Mouse (Mus musculus) macrophage (primary cell): ENCODE measurements around the gene Pias4. TPM values are rescaled to one million over a fixed set of nuclear protein-coding genes. Genes with fewer than 3 reads are reported as not detected.
"Not testable (repeated sequence)": the region's sequence is repeated elsewhere in the genome, so short reads cannot be mapped to it uniquely, and the experiment has no call there.

Experiments used
- H3K27ac ChIP-seq: fragments of 350-480 bp; formaldehyde crosslinking; 2 replicates; pipeline ENCODE4 v1.9.0; 2021
- H3K36me3 ChIP-seq: fragments of 350-480 bp; formaldehyde crosslinking; 2 replicates; pipeline ENCODE4 v1.9.0; 2021; ENCODE audit errors: inconsistent target
- H3K4me3 ChIP-seq: fragments of 350-480 bp; formaldehyde crosslinking; 2 replicates; pipeline ENCODE4 v1.9.0; 2021; ENCODE audit errors: inconsistent target
- H3K79me2 ChIP-seq: fragments of 350-480 bp; formaldehyde crosslinking; 2 replicates; pipeline ENCODE4 v1.9.0; 2021; ENCODE audit errors: inconsistent target
- WGBS: methylation state at CpG from one replicate; pipeline ENCODE4 v1.1.7; 2026; ENCODE audit warnings: inconsistent platforms; ENCODE audit not compliant: missing documents; 5-methylcytosine and 5-hydroxymethylcytosine counted together
- polyA plus RNA-seq: library from polyadenylated mRNA; stranded (reverse); fragments of 250-400 nt; gene quantifications from 3 replicates; pipeline ENCODE4 v1.2.4, GENCODE M21; 2018; ENCODE audit warnings: inconsistent platforms
- total RNA-seq, 78 experiments: library from RNA; depleted of rRNA; stranded (reverse); fragments of 250-400 nt; gene quantifications; 1 replicate in 9 of 78; 2 replicates in 24 of 78; 3 replicates in 43 of 78; 4 replicates in 2 of 78; pipeline ENCODE4 v1.2.4; 2018; ENCODE audit warnings: inconsistent platforms in 56 of 78

Gene Pias4
- total RNA-seq (2018; cell fraction: chromatin; rRNA removed) = 100 to 1,000 TPM in 1 of 26 experiments, 10 to 100 TPM in 25; 30.3 to 113 (median 63.8) TPM
- total RNA-seq (2018; cell fraction: cytosol; rRNA removed) = 10 to 100 TPM; 18.8 to 27.9 (median 23.9) TPM
- 10 to 100 TPM; 29.0 to 59.1 (median 42.5) TPM for total RNA-seq (2018; cell fraction: nucleus; rRNA removed)
- 19.6 to 22.5 TPM (median 21.5 TPM) in 3 replicates for polyA plus RNA-seq

- WGBS = 1% methylated on average over 63 of the region's 64 CpGs
- Histone ChIP-seq H3K79me2 (peaks cover 49% of the 10 kb centered on the region), H3K36me3 (no peaks in the 10 kb centered on the region; the same call in 1 of the 2 replicates), H3K27ac (peak within 1 kb of the TSS; percentile 65), H3K4me3 (peak within 1 kb of the TSS; percentile 92)
These were observed at the start of gene Pias4 for GRCm38 (mm10) chr10:81167200-81168086. Gene Pias4 (minus strand): TSS chr10:81167923.

GRCm38 (mm10) chr10:81217267-81217666 is 49.5 kb upstream of the Pias4 start:
- not testable (repeated sequence) for H3K36me3 ChIP-seq

GRCm38 (mm10) chr10:81216810-81217209 is 49.1 kb upstream of the Pias4 start:
- no peak overlapping the region for H3K27ac ChIP-seq
- H3K36me3 ChIP-seq = no peaks in the 10 kb centered on the region
- no peak overlapping the region for H3K4me3 ChIP-seq
- no peaks in the 10 kb centered on the region for H3K79me2 ChIP-seq
- 83% methylated on average over 6 of the region's 6 CpGs for WGBS

More at GRCm38 (mm10) chr10:81217267-81217666, 49.5 kb upstream of the Pias4 start:
- not testable (repeated sequence) for H3K27ac ChIP-seq, H3K79me2 ChIP-seq, H3K4me3 ChIP-seq
- no CpG with 5 or more reads among the region's 1 CpGs for WGBS

GRCm38 (mm10) chr10:81216260-81216659 is 48.5 kb upstream of the Pias4 start:
- Histone ChIP-seq H3K4me3 (no peak overlapping the region), H3K79me2 (no peaks in the 10 kb centered on the region), H3K36me3 (no peaks in the 10 kb centered on the region), H3K27ac (no peak overlapping the region)
- WGBS = 65% methylated on average over 6 of the region's 6 CpGs

- no peak overlapping the region for H3K27ac ChIP-seq
- WGBS = 90% methylated on average over 5 of the region's 5 CpGs
- no peak overlapping the region for H3K4me3 ChIP-seq
- H3K79me2 ChIP-seq = no peaks in the 10 kb centered on the region
- H3K36me3 ChIP-seq = no peaks in the 10 kb centered on the region
These were observed 42.4 kb upstream of the Pias4 start for GRCm38 (mm10) chr10:81210154-81210553.

GRCm38 (mm10) chr10:81204137-81204536 is 36.4 kb upstream of the Pias4 start:
- Histone ChIP-seq H3K4me3 (no peak overlapping the region), H3K36me3 (no peaks in the 10 kb centered on the region), H3K79me2 (no peaks in the 10 kb centered on the region), H3K27ac (no peak overlapping the region)
- 96% methylated on average over 4 of the region's 4 CpGs for WGBS

- no peaks in the 10 kb centered on the region for H3K79me2 ChIP-seq
These were observed 35.4 kb upstream of the Pias4 start for GRCm38 (mm10) chr10:81202978-81203720.

GRCm38 (mm10) chr10:81201807-81202758 is 34.4 kb upstream of the Pias4 start, which contains the start of gene Nmrk2:
Gene Nmrk2 (minus strand): TSS chr10:81202051.
- Histone ChIP-seq H3K4me3 (no peak within 1 kb of the TSS), H3K79me2 (no peaks in the 10 kb centered on the region), H3K27ac (no peak within 1 kb of the TSS), H3K36me3 (no peaks in the 10 kb centered on the region)
- 81% methylated on average over 13 of the region's 13 CpGs for WGBS

More at GRCm38 (mm10) chr10:81202978-81203720, 35.4 kb upstream of the Pias4 start:
- H3K4me3 ChIP-seq = no peak overlapping the region
- WGBS = 82% methylated on average over 7 of the region's 8 CpGs
- H3K27ac ChIP-seq = no peak overlapping the region
- H3K36me3 ChIP-seq = no peaks in the 10 kb centered on the region

GRCm38 (mm10) chr10:81200605-81201287 is 33.0 kb upstream of the Pias4 start:
- Histone ChIP-seq H3K4me3 (no peak overlapping the region), H3K36me3 (no peaks in the 10 kb centered on the region), H3K27ac (no peak overlapping the region), H3K79me2 (no peaks in the 10 kb centered on the region)
- 85% methylated on average over 19 of the region's 20 CpGs for WGBS

- 92% methylated on average over 13 of the region's 13 CpGs for WGBS
- no peak overlapping the region for H3K27ac ChIP-seq
- H3K79me2 ChIP-seq = no peaks in the 10 kb centered on the region
- H3K36me3 ChIP-seq = no peaks in the 10 kb centered on the region
- H3K4me3 ChIP-seq = no peak overlapping the region
These were observed 32.4 kb upstream of the Pias4 start for GRCm38 (mm10) chr10:81200141-81200540.

GRCm38 (mm10) chr10:81198990-81199389 is 31.3 kb upstream of the Pias4 start:
- H3K79me2 ChIP-seq = no peaks in the 10 kb centered on the region
- 92% methylated on average over 6 of the region's 6 CpGs for WGBS
- no peak overlapping the region for H3K4me3 ChIP-seq
- H3K36me3 ChIP-seq = no peaks in the 10 kb centered on the region
- H3K27ac ChIP-seq = no peak overlapping the region

GRCm38 (mm10) chr10:81198230-81198629 is 30.5 kb upstream of the Pias4 start:
- H3K4me3 ChIP-seq = no peak overlapping the region
- H3K79me2 ChIP-seq = no peaks in the 10 kb centered on the region
- no peaks in the 10 kb centered on the region for H3K36me3 ChIP-seq
- no peak overlapping the region for H3K27ac ChIP-seq
- WGBS = 0% methylated on average over 9 of the region's 9 CpGs

- Histone ChIP-seq H3K79me2 (no peaks in the 10 kb centered on the region), H3K4me3 (no peak overlapping the region), H3K36me3 (no peaks in the 10 kb centered on the region), H3K27ac (no peak overlapping the region)
- WGBS = 65% methylated on average over 6 of the region's 6 CpGs
These were observed 29.6 kb upstream of the Pias4 start for GRCm38 (mm10) chr10:81197305-81197704.
